Mouse (Mus musculus) cortical plate, adult 2 months (tissue): ENCODE data around the gene Gm42742. TPM values are rescaled to one million over a fixed set of nuclear protein-coding genes. Genes with fewer than 3 reads are reported as not detected.
A peak's percentile ranks its signal among the peaks of the same experiment; 100 is the strongest.

Experiments
- H3K27ac ChIP-seq: fragments of 200-500 bp; 2 replicates; pipeline ENCODE4 v1.5.1; 2012; ENCODE audit warnings: low read length, control low read depth, inconsistent platforms; ENCODE audit not compliant: insufficient read depth
- H3K4me1 ChIP-seq: fragments of 200-500 bp; 2 replicates; pipeline ENCODE4 v1.6.1; 2011; ENCODE audit warnings: low read length; ENCODE audit not compliant: control insufficient read depth, insufficient read depth
- H3K4me3 ChIP-seq: fragments of 200-500 bp; 2 replicates; pipeline ENCODE4 v1.5.1; 2011; ENCODE audit warnings: mild to moderate bottlenecking, low read length, control low read depth; ENCODE audit not compliant: insufficient read depth
- CTCF ChIP-seq: fragments of 200-500 bp; IDR thresholded peaks from 2 replicates; pipeline ENCODE4 v1.5.1; 2011; ENCODE audit warnings: mild to moderate bottlenecking, control low read depth, low read length; ENCODE audit not compliant: insufficient read depth; ENCODE audit errors: extremely low read depth
- POLR2A ChIP-seq: fragments of 200-500 bp; IDR thresholded peaks from 2 replicates; pipeline ENCODE4 v1.6.1; 2011; ENCODE audit warnings: mild to moderate bottlenecking, low read length, control low read depth; ENCODE audit not compliant: insufficient read depth; ENCODE audit errors: extremely low read depth
- polyA plus RNA-seq: library from polyadenylated mRNA; depleted of rRNA; stranded (reverse); fragments of >200 nt; gene quantifications from 2 replicates; pipeline ENCODE4 v1.2.3, GENCODE M21; 2012

Gm42742 gene
- polyA plus RNA-seq, 1 experiment: 97.1 TPM

GRCm38 (mm10) chr7:127014993-127015392 lies 5.9 kb downstream of the Gm42742 start:
- Histone ChIP-seq H3K4me3 (no peak overlapping the region), H3K4me1 (no peaks in the 10 kb centered on the region), H3K27ac (no peak overlapping the region)
- TF ChIP-seq POLR2A: no peak
- no peak for TF ChIP-seq CTCF

GRCm38 (mm10) chr7:127014320-127014719 lies 6.6 kb downstream of the Gm42742 start, which contains the start of gene Mvp:
TSS of gene Mvp (minus strand) at chr7:127014621.
- Histone ChIP-seq H3K4me1 (no peaks in the 10 kb centered on the region), H3K27ac (peak within 1 kb of the TSS; percentile 62), H3K4me3 (peak within 1 kb of the TSS; percentile 40)
- no peak for TF ChIP-seq CTCF
- TF ChIP-seq POLR2A: no peak

DNA sequence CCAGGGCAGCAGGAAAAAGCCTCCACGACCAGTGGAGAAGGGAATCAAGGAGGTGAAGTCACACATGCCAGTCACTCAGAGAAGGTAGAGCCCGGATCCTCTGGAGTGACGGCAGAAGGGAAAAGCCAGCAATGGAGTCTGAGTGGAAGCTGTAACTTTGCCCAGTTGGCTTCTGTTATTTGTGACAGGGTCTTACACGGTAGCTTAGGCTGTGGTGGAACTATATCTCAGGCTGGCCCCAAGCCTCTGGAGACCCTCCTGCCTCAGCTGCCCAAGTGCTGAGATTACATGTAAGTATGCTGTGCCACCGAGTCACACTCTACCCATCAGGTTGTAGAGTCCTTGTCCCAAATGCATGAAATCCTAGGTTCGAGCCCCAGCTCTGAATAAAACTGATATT lies 7.5 kb downstream of the Gm42742 start:
- H3K27ac ChIP-seq: no peak overlapping the region
- H3K4me3 ChIP-seq: no peak overlapping the region
- no peak for TF ChIP-seq POLR2A
- TF ChIP-seq CTCF: no peak
- H3K4me1 ChIP-seq: peaks cover 2% of the 10 kb centered on the region; the same call in 1 of the 2 replicates

DNA sequence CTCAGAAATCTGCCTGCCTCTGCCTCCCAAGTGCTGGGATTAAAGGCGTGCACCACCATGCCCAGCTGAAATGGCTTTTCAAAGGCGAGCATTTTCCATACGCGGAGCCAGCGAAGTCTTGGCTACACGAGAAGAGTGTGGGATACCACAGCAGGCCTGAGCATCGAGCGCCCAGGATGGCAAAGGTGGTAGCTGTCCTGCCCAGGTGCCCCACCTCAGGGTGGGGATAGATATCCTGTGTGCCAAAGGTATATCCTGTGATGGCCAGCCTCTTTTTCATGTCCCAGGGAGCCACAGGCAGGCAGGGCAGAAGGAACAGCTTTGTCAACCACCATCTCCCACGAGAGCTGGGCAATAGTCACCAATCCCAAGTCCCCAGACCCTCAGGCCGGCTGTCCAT lies 8.1 kb downstream of the Gm42742 start:
- TF ChIP-seq POLR2A: no peak
- TF ChIP-seq CTCF: no peak
- no peak overlapping the region for H3K27ac ChIP-seq
- no peak overlapping the region for H3K4me3 ChIP-seq
- H3K4me1 ChIP-seq: peaks cover 2% of the 10 kb centered on the region; the same call in 1 of the 2 replicates

- Histone ChIP-seq H3K4me3 (no peak overlapping the region), H3K4me1 (peaks cover 2% of the 10 kb centered on the region; the same call in 1 of the 2 replicates), H3K27ac (no peak overlapping the region)
- TF ChIP-seq POLR2A: no peak
These were observed 8.5 kb downstream of the Gm42742 start for GRCm38 (mm10) chr7:127012374-127012773.

DNA sequence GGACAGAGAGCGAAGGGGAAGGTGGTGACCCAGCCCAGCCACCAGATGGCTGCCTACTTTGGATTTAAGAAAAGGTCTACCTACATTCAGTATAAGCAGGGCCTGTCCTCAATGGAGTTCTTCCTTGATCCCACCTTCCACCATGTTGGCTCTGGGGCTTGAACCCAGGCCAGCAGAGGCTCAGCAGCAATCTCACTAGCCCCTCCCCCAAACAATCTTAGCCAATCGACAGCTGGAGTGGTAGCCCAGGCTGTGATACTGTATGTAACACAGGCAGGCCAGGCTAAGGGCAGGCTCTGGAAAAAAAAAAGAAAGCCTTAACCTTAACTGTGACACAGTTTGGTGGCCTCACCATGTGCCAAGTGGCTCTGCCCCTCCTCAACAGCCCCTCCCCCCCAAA lies 9.2 kb downstream of the Gm42742 start:
- H3K27ac ChIP-seq: no peak overlapping the region
- H3K4me1 ChIP-seq: peaks cover 2% of the 10 kb centered on the region; the same call in 1 of the 2 replicates
- no peak for TF ChIP-seq CTCF
- no peak for TF ChIP-seq POLR2A
- H3K4me3 ChIP-seq: no peak overlapping the region

DNA sequence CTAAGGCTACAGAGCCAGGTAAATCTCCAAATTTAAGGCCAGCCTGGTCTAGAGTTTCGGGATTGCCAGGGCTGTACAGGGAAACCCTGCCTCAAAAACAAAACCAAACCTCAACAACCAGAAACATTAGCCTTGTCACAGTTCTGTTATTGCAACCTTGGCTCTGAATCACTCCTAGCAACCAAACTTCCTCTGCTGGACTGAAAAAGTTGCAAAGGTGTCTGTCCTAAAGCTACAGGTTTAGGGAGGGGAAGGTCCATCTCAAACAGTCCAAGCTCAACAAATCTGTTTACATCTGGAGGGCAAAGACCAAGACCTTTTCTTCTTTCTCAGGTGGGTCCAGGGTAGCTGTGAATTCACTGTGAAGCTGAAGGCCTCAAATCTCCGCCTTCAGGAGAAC lies 9.8 kb downstream of the Gm42742 start:
- TF ChIP-seq CTCF: no peak
- TF ChIP-seq POLR2A: no peak
- Histone ChIP-seq H3K27ac (no peak overlapping the region), H3K4me3 (no peak overlapping the region), H3K4me1 (peaks cover 2% of the 10 kb centered on the region; the same call in 1 of the 2 replicates)

DNA sequence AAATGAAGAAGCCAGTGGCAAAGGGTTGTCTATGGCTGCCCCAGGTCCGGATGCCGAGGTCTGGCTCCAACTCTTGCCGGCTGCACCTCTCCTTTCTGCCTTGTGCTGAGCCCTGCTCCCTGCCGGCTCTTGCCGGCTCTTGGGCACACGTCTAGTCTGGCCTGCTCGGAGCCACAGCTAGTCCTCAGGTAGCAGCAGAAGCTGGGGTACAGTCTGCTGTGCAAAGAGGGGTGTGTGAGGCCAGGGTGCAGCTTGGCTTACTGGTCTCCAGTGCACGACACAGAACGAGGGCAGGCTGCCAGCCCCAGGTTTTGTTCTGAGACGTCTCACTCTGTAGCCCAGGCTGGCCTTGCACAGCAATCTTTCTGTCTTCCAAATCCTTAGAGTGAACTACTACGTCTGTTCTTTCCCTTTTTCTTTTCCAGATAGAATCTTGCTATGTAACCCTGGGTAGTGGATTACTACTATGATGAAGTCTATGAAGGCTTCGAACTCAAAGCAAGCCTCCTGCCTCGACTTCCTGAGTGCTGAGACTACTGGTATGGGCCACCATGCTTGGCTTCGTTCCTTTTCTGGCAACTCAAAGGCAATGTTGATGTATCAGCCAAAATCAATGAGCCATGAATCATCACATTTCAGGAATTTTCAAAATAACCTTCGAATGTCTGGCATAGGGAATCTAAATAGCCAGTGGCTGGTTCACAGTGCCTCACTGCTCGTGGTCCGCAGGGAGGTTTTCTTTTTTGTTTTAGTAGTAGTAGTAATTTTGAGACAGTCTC lies 11.4 kb downstream of the Gm42742 start:
- TF ChIP-seq POLR2A: no peak
- no peak for TF ChIP-seq CTCF
- peaks cover 2% of the 10 kb centered on the region; the same call in 1 of the 2 replicates for H3K4me1 ChIP-seq
- H3K4me3 ChIP-seq: no peak overlapping the region
- H3K27ac ChIP-seq: peak overlapping the region; percentile 62

GRCm38 (mm10) chr7:127008239-127009019 lies 12.5 kb downstream of the Gm42742 start:
- peaks cover 2% of the 10 kb centered on the region; the same call in 1 of the 2 replicates for H3K4me1 ChIP-seq
- no peak for TF ChIP-seq POLR2A
- no peak for TF ChIP-seq CTCF
- H3K4me3 ChIP-seq: no peak overlapping the region
- H3K27ac ChIP-seq: peak overlapping the region; percentile 62
